Mouse (Mus musculus): ENCODE measurements at regions not wholly inside any gene's neighbourhood (a gene's known extent, or its start where the extent isn't known, plus 50 kb on each side); places are given as distances from the start of the nearest gene placed in this dataset.

GRCm38 (mm10) chr16:95773151-95773550 lies 71.3 kb downstream of the Ets2 start:
- 93% methylated on average over 3 of the region's 3 CpGs for WGBS
- H3K27me3 ChIP-seq (ENCODE audit: control insufficient read depth, insufficient read depth, low read length): no peaks in the 10 kb centered on the region
- no peaks in the 10 kb centered on the region for H3K36me3 ChIP-seq (ENCODE audit: control insufficient read depth, insufficient read depth, low read length)

More at GRCm38 (mm10) chr16:95773151-95773550, 71.3 kb downstream of the Ets2 start:
- H3K79me2 ChIP-seq (ENCODE audit: control insufficient read depth, insufficient read depth, low read length): no peaks in the 10 kb centered on the region
- H3K27ac ChIP-seq (replicated peaks; ENCODE audit: insufficient read depth, low read depth, low read length): no peak overlapping the region
- no peak for DNase-seq (ENCODE audit: extremely low read depth, low read depth, low spot score)
- no peak overlapping the region for H3K9ac ChIP-seq (ENCODE audit: low read depth, low read length)
- no peak overlapping the region for H3K4me3 ChIP-seq (ENCODE audit: insufficient read depth, low read depth, low read length)
- peaks cover 7% of the 10 kb centered on the region; the same call in 1 of the 2 replicates for H3K4me1 ChIP-seq (ENCODE audit: control insufficient read depth, insufficient read depth, low read length)
- no peak for TF ChIP-seq CTCF (IDR thresholded peaks at IDR 0.05; ENCODE audit: low read depth, low read length)
- TF ChIP-seq POLR2A (IDR thresholded peaks at IDR 0.05; ENCODE audit: extremely low read depth, insufficient read depth, low read length): no peak
